8 mouse cellular contexts compared by ENCODE assay signal in the genomic region with DNA sequence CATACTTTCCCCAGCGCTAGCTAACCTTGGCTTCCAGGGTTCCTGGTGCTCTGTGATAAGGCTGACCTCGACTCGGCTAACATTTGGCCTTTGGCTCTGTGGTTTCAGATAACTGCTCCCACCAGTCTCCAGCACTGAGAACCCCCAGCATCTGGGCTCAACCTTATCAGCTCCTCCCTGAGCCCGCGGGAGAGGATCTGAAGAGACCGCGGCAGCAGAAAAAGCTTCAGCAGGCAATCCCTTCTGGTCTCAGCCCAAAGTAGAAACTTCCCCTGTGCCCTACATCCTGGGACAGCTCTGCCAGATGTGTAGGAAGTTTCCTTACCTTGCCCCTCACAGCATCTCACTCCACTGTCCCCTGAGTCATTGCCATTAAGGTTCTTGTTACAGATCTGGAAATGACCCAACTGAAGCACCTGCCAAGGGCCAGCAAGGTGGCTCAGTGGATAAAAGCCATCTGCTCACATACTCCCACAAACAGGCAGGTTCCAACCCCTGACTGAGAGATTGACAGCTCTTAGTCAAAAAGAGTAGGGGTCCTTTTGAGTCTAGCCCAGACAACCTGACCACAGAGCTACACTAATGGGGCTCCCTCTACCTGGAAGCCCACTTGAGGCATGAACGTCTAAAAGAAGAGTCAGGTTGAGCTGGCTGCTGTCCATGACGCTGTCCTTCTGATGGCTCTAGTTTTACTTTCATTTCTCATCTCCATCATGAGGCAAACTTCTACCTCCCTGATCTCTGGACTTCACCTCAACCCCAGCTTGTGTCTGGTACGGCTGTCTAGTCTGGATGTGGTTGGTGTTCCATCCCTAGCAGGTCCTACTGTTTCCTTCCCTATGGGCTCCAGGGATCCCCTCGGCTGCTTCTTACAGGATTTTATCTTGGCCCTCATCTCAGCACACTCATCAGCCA. TPM values are rescaled to one million over a fixed set of nuclear protein-coding genes. Genes with fewer than 3 reads are reported as not detected.
DNase-seq lines count a peak whose midpoint lies in the region; ATAC-seq and TF ChIP-seq lines count a peak whose summit lies in the region.

No protein-coding gene starts in this region.

- no peak for DNase-seq in gastrocnemius, adult 2 months
- no peak for DNase-seq in gastrocnemius, postnatal 10 days
- peak; percentile 74 for DNase-seq in CD4-positive, CD25-positive, alpha-beta regulatory T cell, adult 2 months (ENCODE audit: low read depth, low spot score)
- DNase-seq in cerebellum, postnatal 10 days = peak; percentile 60 to 65
- no peak for DNase-seq in forebrain, embryonic 10.5 days (ENCODE audit: extremely low spot score, low spot score)
- DNase-seq in limb, embryonic 10.5 days (ENCODE audit: low spot score) = no peak
- no peak for DNase-seq in frontal cortex, adult 2 months (ENCODE audit: extremely low spot score in 1 of 2, low spot score in 1 of 2)

- no peaks in the 10 kb centered on the region for H3K4me1 ChIP-seq in forebrain, embryonic 10.5 days
- H3K4me1 ChIP-seq in limb, embryonic 10.5 days = no peaks in the 10 kb centered on the region

- H3K36me3 ChIP-seq in forebrain, embryonic 10.5 days (replicated peaks) = no peaks in the 10 kb centered on the region
- no peaks in the 10 kb centered on the region for H3K36me3 ChIP-seq in limb, embryonic 10.5 days

- intact Hi-C loops in gastrocnemius, adult 2 months (cut with DNase I) = no loop called here

- H3K27me3 ChIP-seq in forebrain, embryonic 10.5 days (ENCODE audit: poor library complexity, severe bottlenecking) = no peaks in the 10 kb centered on the region
- H3K27me3 ChIP-seq in limb, embryonic 10.5 days (ENCODE audit: low read depth, poor library complexity, severe bottlenecking) = 0 out of 2 replicates have a peak, but pooled peaks cover 3% of the 10 kb centered on the region

- H3K9me3 ChIP-seq in forebrain, embryonic 10.5 days = no peaks in the 10 kb centered on the region
- no peaks in the 10 kb centered on the region for H3K9me3 ChIP-seq in limb, embryonic 10.5 days (replicated peaks)

- 75% methylated on average over 11 of the region's 11 CpGs for WGBS in forebrain, embryonic 10.5 days
- WGBS in limb, embryonic 10.5 days = 62% methylated on average over 11 of the region's 11 CpGs

- peak overlapping the region; percentile 40; the same call in 1 of the 2 replicates for H3K4me3 ChIP-seq in gastrocnemius, adult 2 months
- H3K4me3 ChIP-seq in forebrain, embryonic 10.5 days = no peak overlapping the region; the same call in 1 of the 2 replicates
- no peak overlapping the region for H3K4me3 ChIP-seq in limb, embryonic 10.5 days

- TF ChIP-seq CTCF in gastrocnemius, adult 2 months (IDR thresholded peaks at IDR 0.05) = no peak

- H3K27ac ChIP-seq in gastrocnemius, adult 2 months = 0 out of 2 replicates have a peak overlapping the region, but pooled peaks have one; percentile 13
- no peak overlapping the region for H3K27ac ChIP-seq in forebrain, embryonic 10.5 days
- no peak overlapping the region for H3K27ac ChIP-seq in limb, embryonic 10.5 days

- ATAC-seq in megakaryocyte progenitor cell, adult 5-6 weeks (replicated peaks; ENCODE audit: poor library complexity) = peak; percentile 69

RNA-seq across cellular contexts. Expression of a gene that starts 12.4 kb away (rescaled TPM):
- 1 to 10 TPM; 6.4 to 6.7 TPM for total RNA-seq in gastrocnemius, adult 2 months (2021)
- total RNA-seq in gastrocnemius, postnatal 10 days (2021) = 10 to 100 TPM in 1 of 2 experiments, 1 to 10 TPM in 1; 9.1 to 11.2 TPM
- total RNA-seq in megakaryocyte progenitor cell, adult 5-6 weeks (2015) = 62.1 and 65.3 TPM in 2 replicates
- total RNA-seq in megakaryocyte progenitor cell, adult 5-6 weeks (2017) = 47.0 and 54.7 TPM in 2 replicates
- 2.0 and 2.2 TPM in 2 replicates for polyA plus RNA-seq in forebrain, embryonic 10.5 days (2016; fragmentation: Nextera tagmentation; extraction: Ambion mirVana)
- polyA plus RNA-seq in limb, embryonic 10.5 days (2016; fragmentation: Nextera tagmentation; extraction: Ambion mirVana) = 1.5 and 2.0 TPM in 2 replicates
- 3.5 and 3.9 TPM in 2 replicates for polyA plus RNA-seq in frontal cortex, adult 2 months (2012; rRNA removed)

RNA-seq across cellular contexts. Expression of a gene that starts 39.3 kb away (rescaled TPM):
- 1 to 10 TPM; 1.3 to 1.4 TPM for total RNA-seq in gastrocnemius, adult 2 months (2021)
- total RNA-seq in gastrocnemius, postnatal 10 days (2021) = 1 to 10 TPM; 1.3 to 2.4 TPM
- 0.51 and 1.2 TPM in 2 replicates for total RNA-seq in megakaryocyte progenitor cell, adult 5-6 weeks (2015)
- total RNA-seq in megakaryocyte progenitor cell, adult 5-6 weeks (2017) = 2.5 TPM in 2 replicates
- polyA plus RNA-seq in forebrain, embryonic 10.5 days (2016; fragmentation: Nextera tagmentation; extraction: Ambion mirVana) = 15.2 and 17.0 TPM in 2 replicates
- polyA plus RNA-seq in limb, embryonic 10.5 days (2016; fragmentation: Nextera tagmentation; extraction: Ambion mirVana) = 13.3 and 16.1 TPM in 2 replicates
- polyA plus RNA-seq in frontal cortex, adult 2 months (2012; rRNA removed) = 6.2 and 6.4 TPM in 2 replicates

RNA-seq across cellular contexts. Expression of a gene that starts 42.9 kb away (rescaled TPM):
- total RNA-seq in gastrocnemius, adult 2 months (2021) = under 1 TPM; 0.31 to 0.61 TPM
- total RNA-seq in gastrocnemius, postnatal 10 days (2021) = 1 to 10 TPM; 4.3 to 6.5 TPM
- total RNA-seq in megakaryocyte progenitor cell, adult 5-6 weeks (2015) = 11.5 and 11.6 TPM in 2 replicates
- total RNA-seq in megakaryocyte progenitor cell, adult 5-6 weeks (2017) = 4.4 and 4.9 TPM in 2 replicates
- polyA plus RNA-seq in forebrain, embryonic 10.5 days (2016; fragmentation: Nextera tagmentation; extraction: Ambion mirVana) = 14.0 and 14.3 TPM in 2 replicates
- polyA plus RNA-seq in limb, embryonic 10.5 days (2016; fragmentation: Nextera tagmentation; extraction: Ambion mirVana) = 14.7 and 18.2 TPM in 2 replicates
- 4.0 and 4.2 TPM in 2 replicates for polyA plus RNA-seq in frontal cortex, adult 2 months (2012; rRNA removed)

Comparison
In these comparisons a context has a peak if more than half of its experiments do, and no peak if none do; other contexts are left out.
1. DNase-seq: peak in CD4-positive, CD25-positive, alpha-beta regulatory T cell, adult 2 months (single experiment) and cerebellum, postnatal 10 days (2 of 2); none in gastrocnemius, adult 2 months (single experiment), gastrocnemius, postnatal 10 days (single experiment), forebrain, embryonic 10.5 days (single experiment), limb, embryonic 10.5 days (single experiment) and frontal cortex, adult 2 months (0 of 2).